Mouse (Mus musculus) Muller cell, postnatal 12 days (primary cell): ENCODE measurements around the gene Gm5460.

Experiments used
- DNase-seq: peaks from one replicate; pipeline ENCODE4 v3.0.0-alpha.2; 2015; ENCODE audit errors: inconsistent ontology term

Gene Gm5460

DNA sequence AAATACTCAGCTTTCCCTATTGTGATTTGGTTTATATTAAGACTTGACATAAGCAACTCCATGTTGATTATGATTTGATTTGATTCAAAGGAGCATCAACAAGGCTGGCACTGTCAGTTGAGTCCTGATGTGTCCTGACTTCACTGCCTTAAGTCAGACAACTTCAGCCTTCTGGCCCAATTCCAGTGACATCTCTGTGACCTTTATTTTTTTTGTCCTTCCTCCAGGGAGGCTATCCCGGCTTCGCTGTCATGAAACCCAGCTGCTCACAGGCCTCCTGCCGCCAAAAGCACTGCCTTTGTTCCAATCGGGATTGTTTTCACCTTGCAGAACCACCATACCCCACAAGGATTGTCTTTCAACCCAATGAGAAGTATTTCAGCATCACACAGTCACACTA lies 58.8 kb downstream of the Gm5460 start:
- no peak for DNase-seq

DNA sequence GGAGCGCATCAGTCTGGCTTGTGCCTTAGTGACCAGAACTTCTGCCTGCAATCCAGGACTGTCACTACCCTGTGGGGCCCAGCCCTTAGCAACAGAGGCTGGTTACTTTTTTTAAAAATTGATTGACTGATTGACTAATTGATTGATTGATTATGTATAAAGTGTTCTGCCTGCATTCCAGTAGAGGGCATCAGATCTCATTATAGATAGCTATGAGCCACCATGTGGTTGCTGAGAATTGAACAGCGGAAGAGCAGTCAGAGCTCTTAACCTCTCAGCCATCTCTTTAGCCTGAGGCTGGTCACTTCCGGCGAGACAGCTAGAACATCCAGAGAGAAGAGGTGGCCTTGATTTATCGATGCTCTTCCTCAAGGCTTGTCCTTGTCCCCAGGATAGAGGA lies 60.7 kb downstream of the Gm5460 start:
- no peak for DNase-seq

DNA sequence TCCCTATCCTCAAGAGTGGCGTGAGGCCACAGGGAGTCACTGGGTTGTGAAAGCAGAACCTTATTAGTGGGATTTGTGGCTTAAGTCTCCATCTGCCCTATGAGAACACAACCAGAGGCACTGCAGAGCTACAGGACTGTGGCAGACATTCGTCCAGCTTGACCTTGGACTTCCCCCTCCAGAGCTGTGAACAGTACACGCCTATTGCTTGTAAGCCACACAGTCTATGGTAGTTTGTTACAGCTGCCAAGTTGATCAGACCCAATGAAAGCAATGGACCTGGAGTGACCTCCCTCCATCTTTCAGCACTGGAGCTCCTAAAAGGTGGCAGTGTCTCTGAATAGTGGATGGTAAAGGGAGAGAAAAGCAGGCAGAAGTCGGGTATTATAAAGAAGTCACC lies 61.7 kb downstream of the Gm5460 start:
- DNase-seq: no peak

DNA sequence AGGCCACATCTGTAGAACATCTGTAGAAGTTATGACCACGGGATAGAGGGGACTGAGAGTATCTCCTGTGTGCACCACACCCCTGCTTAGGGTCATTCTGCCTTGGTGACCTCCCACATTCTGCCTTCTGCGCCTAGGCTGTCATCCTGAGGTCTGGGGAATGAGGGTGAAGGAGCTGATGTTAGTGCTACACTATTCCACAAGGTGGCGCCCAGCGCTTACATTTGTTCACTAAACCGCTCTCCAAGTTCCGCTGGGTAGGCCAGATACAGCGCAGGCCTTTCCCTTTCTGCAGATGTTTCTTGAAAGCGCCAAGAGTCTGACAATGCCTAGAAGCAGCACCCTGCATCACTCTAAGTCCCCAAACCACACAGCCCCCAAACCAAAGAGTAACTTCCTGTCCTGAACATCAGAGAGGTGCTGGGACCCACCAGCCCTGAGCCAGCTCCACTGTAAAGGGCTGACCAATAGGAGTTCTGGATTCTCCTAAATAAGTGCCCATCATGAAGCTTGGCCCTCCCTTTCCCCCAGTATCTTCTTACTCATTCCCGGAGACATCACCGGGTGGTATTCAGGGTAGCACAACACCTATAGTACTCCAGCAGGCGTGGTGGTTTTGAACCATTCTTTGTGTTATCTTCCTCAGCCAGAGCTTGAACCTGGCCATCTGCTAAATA lies 63.9 kb downstream of the Gm5460 start:
- peak; percentile 68 for DNase-seq

DNA sequence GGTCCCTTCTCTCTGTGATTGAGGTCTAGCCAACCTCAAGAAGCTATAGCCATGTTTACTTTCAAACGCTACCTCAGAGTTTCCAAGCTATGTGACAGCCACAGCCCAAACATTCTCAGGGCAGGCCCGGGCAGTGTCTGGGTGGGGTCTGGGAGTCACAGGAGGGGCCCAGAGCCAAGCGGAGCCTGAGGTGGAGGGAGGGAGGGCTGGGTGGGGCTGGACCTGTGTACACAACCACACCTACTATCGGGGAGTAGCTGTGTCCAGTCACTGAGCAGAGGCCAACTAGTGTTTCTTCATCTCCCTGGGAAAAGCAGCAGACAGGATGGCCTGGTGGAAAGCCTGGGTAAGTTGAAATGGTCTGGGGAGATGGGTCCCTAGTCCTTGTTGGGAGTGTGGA lies 69.2 kb downstream of the Gm5460 start, which contains the start of gene Anxa8:
Gene Anxa8, plus strand, starts transcription at position 251 of the 400 bp plus-strand sequence.
- no peak for DNase-seq

DNA sequence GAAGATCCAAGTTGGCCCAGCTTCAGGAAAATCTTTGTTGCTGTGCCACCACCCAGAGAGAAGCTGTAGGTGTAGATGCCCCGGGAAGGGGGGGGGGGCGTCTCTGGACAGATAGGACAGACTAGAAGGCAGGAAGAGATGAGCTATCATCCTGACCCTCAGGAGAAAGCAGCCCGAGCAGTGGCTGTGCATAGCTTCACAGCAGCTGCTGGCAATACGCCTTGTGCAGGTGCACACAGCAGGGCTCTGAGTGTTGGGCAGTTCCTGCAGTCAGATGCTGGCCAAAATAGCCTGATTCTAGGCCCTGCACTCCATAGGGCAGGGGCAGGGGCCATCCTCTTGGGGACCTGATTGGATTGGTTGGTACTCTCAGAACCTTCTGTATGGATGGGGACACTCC lies 70.2 kb downstream of the Gm5460 start:
- DNase-seq: peak; percentile 11

DNA sequence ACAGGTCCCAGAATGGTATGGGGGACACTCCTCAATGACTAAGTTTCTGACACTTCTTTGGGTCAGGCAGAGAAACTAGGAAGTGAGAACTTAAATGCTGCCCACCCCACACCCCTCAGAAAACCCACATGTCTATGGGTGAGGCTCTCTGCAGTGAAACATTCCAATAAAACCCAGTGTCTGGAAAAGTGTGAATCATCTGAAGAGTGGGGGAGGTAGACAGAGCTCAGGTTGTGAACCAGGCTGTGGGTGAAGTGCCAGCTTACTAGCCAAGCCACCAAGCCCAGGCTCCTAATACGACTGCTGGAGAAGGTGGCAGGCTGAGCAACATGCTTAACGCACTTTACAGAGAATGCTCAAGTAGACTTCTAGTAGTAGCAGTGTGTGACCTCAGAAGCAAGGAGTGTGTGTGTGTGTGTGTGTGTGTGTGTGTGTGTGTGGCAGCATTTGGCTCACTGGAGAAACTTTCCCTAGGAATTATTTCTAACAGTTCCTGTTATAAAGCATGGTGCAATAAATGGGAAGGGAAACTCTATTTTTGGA lies 71.4 kb downstream of the Gm5460 start:
- peak; percentile 71 for DNase-seq

DNA sequence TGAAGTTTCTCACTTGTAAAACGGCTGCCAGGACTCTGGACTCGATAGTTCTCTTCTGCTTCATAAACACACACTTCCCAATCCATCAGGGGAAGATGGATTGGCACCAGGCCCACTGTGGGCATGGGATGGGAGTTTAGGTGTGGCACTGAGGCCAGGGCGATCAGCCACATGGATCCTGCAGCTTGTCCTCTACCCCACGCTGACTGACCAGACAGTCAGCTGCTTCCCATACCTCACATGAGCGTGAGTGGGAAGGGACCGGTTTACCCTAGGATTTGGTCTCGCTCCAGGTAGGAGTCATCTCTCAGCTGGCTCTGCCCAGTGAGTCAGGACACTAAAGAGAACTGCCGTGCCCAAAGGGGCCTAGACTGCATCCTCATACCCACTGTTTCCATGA lies 73.2 kb downstream of the Gm5460 start:
- DNase-seq: peak; percentile 31

DNA sequence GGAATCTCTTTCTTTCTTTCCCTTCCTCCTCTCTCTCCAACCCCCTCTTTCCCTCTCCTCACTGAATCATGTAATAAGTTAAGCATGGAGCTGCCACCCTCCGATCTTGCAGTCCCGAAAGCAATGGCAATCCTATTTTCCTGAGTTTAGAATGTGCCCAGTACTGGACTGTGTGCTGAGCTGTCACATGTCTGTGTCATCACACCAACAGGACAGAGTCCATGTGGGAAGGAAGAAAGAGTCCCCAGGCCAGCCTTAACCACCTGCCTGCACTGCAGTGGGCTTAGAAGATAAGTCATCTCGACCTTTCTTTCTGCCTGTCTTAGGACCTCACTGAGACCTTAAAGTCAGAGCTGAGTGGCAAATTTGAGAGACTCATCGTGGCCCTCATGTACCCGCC lies 74.9 kb downstream of the Gm5460 start:
- DNase-seq: no peak

DNA sequence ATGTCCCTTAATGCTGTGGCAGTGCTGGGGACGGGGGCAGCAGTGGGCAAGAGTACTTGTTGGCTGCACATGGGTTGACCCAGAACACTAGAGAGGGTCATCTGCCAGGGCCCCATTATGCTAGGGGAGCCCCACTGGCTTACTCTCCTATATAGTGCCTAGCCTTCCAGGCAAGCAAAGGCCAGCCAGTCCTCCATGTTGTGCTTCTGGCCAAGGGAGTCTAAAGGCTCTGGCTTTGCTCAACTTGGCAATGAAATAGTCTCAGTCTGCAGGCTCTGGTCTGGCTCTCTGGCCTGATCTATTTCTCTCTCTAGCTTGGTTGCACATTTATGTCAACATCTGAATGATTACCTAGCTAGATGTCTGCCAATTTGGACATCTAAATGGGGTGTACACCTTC lies 76.3 kb downstream of the Gm5460 start:
- DNase-seq: no peak

DNA sequence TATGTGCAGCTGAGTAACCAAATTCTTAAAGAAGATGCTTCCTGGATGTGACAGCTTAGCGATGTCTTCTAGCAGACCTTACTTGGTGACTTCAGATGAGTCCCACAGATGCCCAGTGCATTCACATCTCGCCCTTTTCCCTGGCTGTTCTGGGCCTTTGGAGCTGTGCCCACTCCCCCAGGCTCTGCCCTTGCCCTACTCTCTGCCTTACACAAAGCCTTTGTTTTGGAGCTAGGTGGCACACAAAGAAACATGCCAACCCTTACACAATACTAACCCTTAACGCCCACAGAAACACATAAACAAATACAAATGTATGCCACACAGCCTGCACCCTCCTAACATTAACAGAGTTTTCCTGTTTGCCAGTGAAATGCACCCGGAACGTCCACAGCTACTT lies 79.6 kb downstream of the Gm5460 start:
- peak; percentile 33 for DNase-seq
